Mouse (Mus musculus): ENCODE results near the gene Insm2. TPM values are rescaled to one million over a fixed set of nuclear protein-coding genes. Genes with fewer than 3 reads are reported as not detected.

The Insm2 gene
- total and polyA plus RNA-seq, 3 experiments: not detected

- H3K79me2 ChIP-seq (replicated peaks; ENCODE audit: control insufficient read depth, extremely low read depth, insufficient read depth, poor library complexity, severe bottlenecking): 0 out of 2 replicates have a peak, but pooled peaks cover 3% of the 10 kb centered on the region
- no peak overlapping the region for H3K9ac ChIP-seq (ENCODE audit: insufficient read depth, low read depth)
- in situ Hi-C loops (cut with MboI; ENCODE audit: low pct_ligation_motif_present, low pct_unique_long_range_greater_than_20kb, low sequenced_read_pairs): no loop called here
- peaks cover 5 to 10% of the 10 kb centered on the region in 2 experiments; a peak in 3 of 4 replicates for H3K4me1 ChIP-seq (ENCODE audit: control insufficient read depth in 1 of 2, insufficient read depth in 2 of 2)
- H3K4me2 ChIP-seq (ENCODE audit: insufficient read depth, low read depth, poor library complexity, severe bottlenecking): peak overlapping the region; percentile 80; the same call in 1 of the 2 replicates
- H3K27me3 ChIP-seq (replicated peaks): no peaks in the 10 kb centered on the region
- dilution Hi-C loops (cut with MboI; ENCODE audit: extremely low pct_ligation_motif_present, extremely low pct_unique_long_range_greater_than_20kb, low sequenced_read_pairs): no loop called here
- H3K36me3 ChIP-seq (replicated peaks in 1 of 2; ENCODE audit: control insufficient read depth in 1 of 2, insufficient read depth in 1 of 2, low read length in 1 of 2): no peaks in the 10 kb centered on the region
- TF ChIP-seq ZNF384 (IDR thresholded peaks at IDR 0.05; ENCODE audit: low read depth, low read length) (peak; percentile 51; the same call in 1 of the 2 replicates), PAX5 (IDR thresholded peaks at IDR 0.05; ENCODE audit: low read length) (no peak), GABPA (IDR thresholded peaks at IDR 0.05; ENCODE audit: insufficient replicate concordance, low read depth, low read length) (no peak), MAX (IDR thresholded peaks at IDR 0.05; ENCODE audit: low read length) (no peak), NRF1 (IDR thresholded peaks at IDR 0.05; ENCODE audit: low read depth, low read length) (no peak), MAZ (IDR thresholded peaks at IDR 0.05; ENCODE audit: low read depth, low read length) (no peak)
- no peak for DNase-seq (ENCODE audit: extremely low read depth)
- H3K4me3 ChIP-seq (replicated peaks in 1 of 3; ENCODE audit: low read depth in 2 of 3, low read length in 2 of 3, poor library complexity in 1 of 3): no peak overlapping the region
- H3K27ac ChIP-seq (ENCODE audit: insufficient read depth, low read depth): no peak overlapping the region
- H3K9me3 ChIP-seq (replicated peaks; ENCODE audit: low read length): no peaks in the 10 kb centered on the region
These were observed 39.9 kb upstream of the Insm2 start for GRCm38 (mm10) chr12:55559184-55559855.

- peak; percentile 31 for DNase-seq (ENCODE audit: extremely low read depth)
- Histone ChIP-seq H3K9me3 (replicated peaks; ENCODE audit: low read length) (no peaks in the 10 kb centered on the region), H3K4me1 (ENCODE audit: control insufficient read depth in 1 of 2, insufficient read depth in 2 of 2) (peaks cover 3 to 10% of the 10 kb centered on the region in 2 experiments; a peak in 3 of 4 replicates), H3K79me2 (replicated peaks; ENCODE audit: control insufficient read depth, extremely low read depth, insufficient read depth, poor library complexity, severe bottlenecking) (0 out of 2 replicates have a peak, but pooled peaks cover 3% of the 10 kb centered on the region), H3K36me3 (replicated peaks in 1 of 2; ENCODE audit: control insufficient read depth in 1 of 2, insufficient read depth in 1 of 2, low read length in 1 of 2) (no peaks in the 10 kb centered on the region), H3K4me3 (replicated peaks in 1 of 3; ENCODE audit: low read depth in 2 of 3, low read length in 2 of 3, poor library complexity in 1 of 3) (peak overlapping the region; percentile 46 to 59 (median 54)), H3K4me2 (ENCODE audit: insufficient read depth, low read depth, poor library complexity, severe bottlenecking) (peak overlapping the region; percentile 80), H3K27me3 (replicated peaks) (no peaks in the 10 kb centered on the region), H3K27ac (ENCODE audit: insufficient read depth, low read depth) (no peak overlapping the region), H3K9ac (ENCODE audit: insufficient read depth, low read depth) (peak overlapping the region; percentile 57)
- in situ Hi-C loops (cut with MboI; ENCODE audit: low pct_ligation_motif_present, low pct_unique_long_range_greater_than_20kb, low sequenced_read_pairs) (no loop called here), dilution Hi-C loops (cut with MboI; ENCODE audit: extremely low pct_ligation_motif_present, extremely low pct_unique_long_range_greater_than_20kb, low sequenced_read_pairs) (no loop called here)
- no peak; the same call in 1 of the 2 replicates for TF ChIP-seq MXI1 (IDR thresholded peaks at IDR 0.05; ENCODE audit: low read depth, low read length)
- TF ChIP-seq SMC3 (IDR thresholded peaks at IDR 0.05; ENCODE audit: low read depth, low read length): no peak
- TF ChIP-seq USF2 (conservative IDR thresholded peaks at IDR 0.05; ENCODE audit: low read depth, low read length): no peak
- TF ChIP-seq MAZ (IDR thresholded peaks at IDR 0.05; ENCODE audit: low read depth, low read length): 0 out of 2 replicates have a peak, but pooled peaks have one; percentile 60
- TF ChIP-seq ZMIZ1 (IDR thresholded peaks at IDR 0.05; ENCODE audit: low read depth, low read length): no peak
- TF ChIP-seq TBP (conservative IDR thresholded peaks at IDR 0.05; ENCODE audit: low read depth, low read length): no peak
- TF ChIP-seq NRF1 (IDR thresholded peaks at IDR 0.05; ENCODE audit: low read depth, low read length): no peak
- TF ChIP-seq POLR2A (IDR thresholded peaks at IDR 0.05; ENCODE audit: low read depth, low read length): no peak
- no peak for TF ChIP-seq UBTF (IDR thresholded peaks at IDR 0.05; ENCODE audit: low read depth, low read length)
- TF ChIP-seq MEF2A (IDR thresholded peaks at IDR 0.05; ENCODE audit: borderline replicate concordance, low read depth, low read length): no peak
- no peak for TF ChIP-seq USF1 (IDR thresholded peaks at IDR 0.05; ENCODE audit: low read depth, low read length)
- TF ChIP-seq JUND (conservative IDR thresholded peaks at IDR 0.05; ENCODE audit: low read depth, low read length): no peak
- peak; percentile 29; the same call in 1 of the 2 replicates for TF ChIP-seq HCFC1 (IDR thresholded peaks at IDR 0.05; ENCODE audit: low read depth, low read length)
- no peak for TF ChIP-seq ETS1 (conservative IDR thresholded peaks at IDR 0.05; ENCODE audit: low read depth, low read length)
- TF ChIP-seq EP300 (IDR thresholded peaks at IDR 0.05; ENCODE audit: low read length): peak; percentile 27; the same call in 1 of the 2 replicates
- TF ChIP-seq PAX5 (IDR thresholded peaks at IDR 0.05; ENCODE audit: low read length): no peak
- TF ChIP-seq MAFK (IDR thresholded peaks at IDR 0.05; ENCODE audit: insufficient replicate concordance, low read length): no peak
- no peak for TF ChIP-seq IRF4 (IDR thresholded peaks at IDR 0.05; ENCODE audit: low read depth, low read length)
- no peak for TF ChIP-seq POLR2AphosphoS2 (IDR thresholded peaks at IDR 0.05; ENCODE audit: low read depth, low read length)
- TF ChIP-seq RAD21 (IDR thresholded peaks at IDR 0.05; ENCODE audit: low read depth, low read length): no peak
- TF ChIP-seq ZKSCAN1 (IDR thresholded peaks at IDR 0.05; ENCODE audit: borderline replicate concordance, low read depth, low read length): no peak
- TF ChIP-seq NELFE (IDR thresholded peaks at IDR 0.05; ENCODE audit: low read depth, low read length): no peak
- no peak for TF ChIP-seq RCOR1 (conservative IDR thresholded peaks at IDR 0.05; ENCODE audit: low read depth, low read length)
- no peak for TF ChIP-seq CHD2 (IDR thresholded peaks at IDR 0.05; ENCODE audit: low read length)
- no peak for TF ChIP-seq ZC3H11A (IDR thresholded peaks at IDR 0.05; ENCODE audit: low read depth, low read length)
- TF ChIP-seq BHLHE40 (IDR thresholded peaks at IDR 0.05; ENCODE audit: low read depth, low read length): 0 out of 2 replicates have a peak, but pooled peaks have one; percentile 8
- TF ChIP-seq SIN3A (IDR thresholded peaks at IDR 0.05; ENCODE audit: low read length): peak; percentile 66; the same call in 1 of the 2 replicates
These were observed 39.1 kb upstream of the Insm2 start for GRCm38 (mm10) chr12:55560025-55560690.

Measured in CH12.LX (cell line).